Mouse (Mus musculus) thymus, postnatal 4 days (tissue): Measurements from ENCODE around the gene Rab11fip4.

Experiments used
- DNase-seq: peaks from one replicate; pipeline ENCODE4 v3.0.0; 2021

Gene Rab11fip4

DNA sequence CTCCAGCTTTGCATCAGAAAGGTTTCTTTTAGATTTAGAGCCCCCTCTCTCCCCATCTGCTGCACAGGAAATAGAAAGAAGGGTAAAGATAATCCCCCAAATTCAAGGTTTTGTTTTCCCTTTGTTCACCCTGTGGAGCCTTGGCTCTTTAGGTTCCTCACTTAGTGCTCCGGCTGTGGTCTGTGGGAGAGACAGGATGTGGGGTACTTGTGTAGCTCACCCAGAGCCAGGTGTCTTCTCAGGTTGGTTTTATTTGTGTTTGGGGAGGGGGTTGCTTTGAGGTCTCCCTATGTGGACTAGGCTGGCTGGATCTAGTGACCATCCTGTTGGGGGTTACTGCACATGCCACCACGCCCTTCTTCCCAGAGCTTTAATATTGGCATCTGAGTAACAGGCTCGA is 23.9 kb downstream of the Rab11fip4 start:
- peak; percentile 60 for DNase-seq

DNA sequence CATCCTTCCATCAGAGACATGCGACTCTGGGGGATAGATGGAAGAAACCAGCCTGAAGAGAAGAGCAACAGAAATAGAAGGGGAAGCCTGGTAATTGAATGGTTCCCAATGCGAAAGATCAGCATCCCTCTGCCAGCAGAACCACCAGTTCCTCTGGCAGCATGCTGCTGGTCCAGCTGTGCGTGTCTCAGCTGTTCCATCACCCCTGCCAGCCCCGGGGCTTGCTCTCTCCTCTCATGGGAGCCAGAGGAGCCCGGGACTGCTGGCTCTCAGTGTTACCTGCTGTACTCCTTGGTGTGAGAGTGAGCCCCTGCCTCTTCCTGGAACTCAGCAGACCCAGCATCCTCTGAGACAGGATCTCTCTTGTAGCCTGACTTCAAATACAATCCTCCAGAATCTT is 24.9 kb downstream of the Rab11fip4 start:
- DNase-seq: peak; percentile 52

DNA sequence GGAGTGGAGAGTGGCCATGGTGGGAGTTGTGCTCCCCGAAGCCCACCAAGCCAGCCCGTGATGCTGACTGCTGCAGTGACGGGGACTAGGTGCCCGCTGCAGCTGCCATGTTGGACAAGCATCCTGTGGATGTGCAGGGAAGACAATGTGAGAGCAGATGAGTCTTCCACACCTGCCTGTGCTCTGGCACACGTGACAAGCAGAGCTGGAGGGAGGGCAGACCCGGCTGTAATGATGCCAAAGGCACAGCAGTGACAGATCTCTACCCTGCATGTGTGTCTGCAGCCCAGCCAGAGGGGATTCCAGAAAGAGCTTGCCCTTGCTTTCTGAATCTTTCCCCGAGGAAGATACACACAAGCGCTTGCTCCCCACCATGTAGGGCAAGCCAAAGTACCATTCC is 27.0 kb downstream of the Rab11fip4 start:
- peak; percentile 62 for DNase-seq

DNA sequence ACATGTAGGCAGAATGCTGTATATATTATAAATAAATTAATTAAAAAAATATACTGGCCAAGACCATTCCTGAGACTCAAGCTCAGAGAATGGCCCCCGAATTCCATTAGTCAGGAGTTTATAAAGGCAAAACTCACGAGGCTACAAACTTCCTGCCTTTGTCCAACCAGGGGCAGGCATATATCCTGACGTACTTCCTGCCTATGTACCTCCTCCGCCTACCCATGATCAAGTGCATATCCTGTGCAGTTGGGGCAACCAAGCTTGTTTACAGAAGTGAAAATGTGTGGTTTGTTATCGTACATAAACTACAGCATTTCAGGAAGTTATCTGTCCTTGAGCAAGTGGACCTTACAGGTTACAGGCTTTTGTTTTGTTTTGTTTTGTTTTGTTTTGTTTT is 32.0 kb downstream of the Rab11fip4 start:
- no peak for DNase-seq

DNA sequence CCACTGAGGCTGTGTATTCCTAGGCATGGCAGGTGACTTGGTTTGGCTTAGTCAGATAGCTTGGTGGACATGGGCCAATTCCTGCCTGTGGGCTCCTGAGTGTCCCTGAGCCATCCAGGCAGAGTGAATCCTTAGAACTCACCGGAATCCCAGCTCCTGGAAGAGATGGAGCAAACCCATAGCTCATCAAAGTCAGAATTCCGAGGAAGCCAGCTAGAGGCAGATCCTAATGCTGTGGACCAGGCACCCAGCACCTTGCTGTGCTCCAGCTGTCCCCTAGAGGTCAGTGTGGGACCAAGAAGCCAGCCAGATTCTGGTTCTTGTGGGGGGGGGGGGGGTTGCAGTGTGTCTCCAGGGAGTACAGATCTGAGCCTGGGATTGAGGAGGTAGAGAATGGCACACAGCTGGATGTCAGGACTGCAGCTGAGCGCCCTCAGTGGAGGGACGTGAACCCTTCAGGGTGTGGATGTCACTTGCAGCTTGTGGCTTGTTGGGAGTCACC is 33.8 kb downstream of the Rab11fip4 start:
- peak; percentile 81 for DNase-seq

DNA sequence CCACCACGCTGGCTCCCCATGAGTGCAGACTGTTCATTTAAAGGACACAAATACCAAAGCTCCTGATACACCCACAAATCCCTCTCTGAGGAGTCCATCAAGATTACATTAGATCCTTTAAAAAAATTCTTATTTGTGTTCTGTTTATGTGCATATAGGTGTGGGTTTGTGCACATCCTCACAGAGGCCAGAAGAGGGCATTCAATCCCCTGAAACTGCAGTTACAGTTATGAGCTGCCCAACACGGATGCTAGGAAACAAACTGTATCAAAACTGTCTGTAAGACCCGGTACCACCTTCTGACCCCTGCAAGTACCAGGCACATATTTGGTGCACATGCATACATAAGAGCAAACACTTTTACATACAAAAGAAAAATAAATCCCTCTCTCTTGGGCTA is 37.7 kb downstream of the Rab11fip4 start:
- DNase-seq: no peak

DNA sequence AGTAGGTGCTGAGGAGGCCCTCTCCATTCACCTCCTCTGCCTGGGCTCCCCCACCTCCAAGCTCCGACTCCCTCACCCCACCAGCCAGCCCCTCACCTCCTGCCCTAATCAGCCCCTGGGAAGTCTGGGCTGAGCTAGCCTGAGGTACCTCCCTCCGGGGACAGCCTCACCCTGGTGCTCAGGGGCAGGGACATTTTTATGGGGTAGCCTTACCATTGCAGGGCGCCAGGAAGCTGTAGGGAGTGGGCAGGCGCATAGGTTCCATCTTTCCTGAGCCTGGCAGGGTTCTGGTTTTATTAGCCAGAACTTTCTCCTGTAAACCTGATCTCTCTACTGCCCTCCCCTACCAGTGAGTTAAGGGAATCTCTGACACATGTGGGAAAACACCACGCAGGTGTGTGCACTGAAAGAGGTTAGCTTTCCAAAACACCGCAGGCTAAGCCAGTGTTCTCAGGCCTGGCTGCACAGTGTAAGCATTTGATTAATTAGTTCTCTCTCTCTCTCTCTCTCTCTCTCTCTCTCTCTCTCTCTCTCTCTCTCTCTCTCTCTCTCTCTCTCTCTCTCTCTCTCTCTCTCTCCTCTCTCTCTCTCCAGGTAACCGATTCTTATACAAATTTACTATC is 38.9 kb downstream of the Rab11fip4 start:
- DNase-seq: no peak

DNA sequence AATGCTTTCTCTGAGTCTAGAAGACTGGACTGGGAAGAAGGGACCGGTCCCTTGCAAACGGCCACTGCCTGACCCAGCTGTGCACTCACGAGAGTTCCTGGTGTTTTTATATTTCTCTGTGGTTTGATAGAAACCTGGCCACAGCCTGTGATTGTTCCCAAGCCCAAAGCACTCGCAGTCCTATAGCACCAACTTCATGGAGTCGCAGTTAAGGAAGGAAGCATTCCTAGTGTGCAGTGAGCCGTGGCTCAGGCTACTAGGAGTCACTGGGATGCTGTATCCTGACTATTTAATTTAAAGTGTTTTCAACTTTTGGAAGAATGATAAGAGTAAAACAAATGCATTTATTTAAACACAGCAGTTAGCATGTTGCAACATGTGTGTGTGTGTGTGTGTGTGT is 39.5 kb downstream of the Rab11fip4 start:
- no peak for DNase-seq

DNA sequence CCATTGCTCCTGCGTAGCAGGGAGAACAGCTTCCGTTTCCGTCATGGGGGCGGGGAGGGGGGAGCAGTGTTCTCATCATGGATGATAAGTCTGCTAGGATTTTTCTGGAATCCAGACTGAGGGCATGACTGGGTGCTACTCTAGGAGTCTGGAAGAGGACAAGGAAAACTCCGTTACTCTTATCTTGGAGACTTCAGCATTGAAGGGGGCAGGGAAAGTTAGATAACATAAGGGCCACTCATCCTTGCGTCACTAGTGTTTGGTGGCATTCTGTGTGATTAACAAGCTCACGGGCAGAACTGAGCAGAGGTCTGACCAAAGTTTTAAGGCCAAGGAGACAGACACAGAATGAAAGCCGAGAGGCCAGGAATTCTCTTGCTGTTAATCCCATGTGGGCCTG is 42.4 kb downstream of the Rab11fip4 start:
- DNase-seq: no peak

DNA sequence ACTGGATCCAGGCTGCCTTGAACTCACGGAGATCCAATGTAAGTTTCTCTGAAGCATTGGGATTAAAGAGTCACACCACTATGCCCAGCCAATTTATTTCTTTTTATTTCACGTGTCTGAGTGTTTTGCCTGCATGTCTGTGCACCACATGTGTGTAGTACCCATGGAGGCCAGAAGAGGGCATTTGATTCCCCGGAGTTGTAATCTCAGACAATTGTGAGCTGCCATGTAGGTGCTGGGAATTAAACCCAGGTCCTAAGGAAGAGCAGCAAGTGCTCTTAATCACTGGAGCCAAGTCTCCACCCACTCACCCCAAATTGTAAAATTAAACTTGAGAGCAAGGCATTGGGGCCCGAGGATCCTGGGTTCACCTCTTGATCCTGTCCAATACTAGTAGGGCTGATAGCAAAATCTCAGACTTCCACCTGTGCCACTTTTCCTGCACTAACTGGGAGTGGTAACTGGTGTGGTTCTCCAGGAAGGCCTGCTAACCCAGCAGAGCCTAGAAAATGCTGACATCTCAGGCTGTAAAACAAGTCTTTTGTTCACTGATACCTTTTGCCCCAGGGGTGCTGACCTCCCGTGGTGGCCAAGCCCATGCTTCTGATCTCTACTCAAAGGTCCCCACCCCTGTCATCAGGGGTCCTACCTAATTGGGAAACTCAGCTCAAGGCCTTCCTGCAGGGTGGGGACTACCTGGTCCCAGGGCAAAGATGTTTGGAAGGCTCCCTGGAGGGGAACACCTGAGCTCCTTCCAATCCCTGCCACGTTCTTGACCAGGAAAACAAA is 44.8 kb downstream of the Rab11fip4 start:
- DNase-seq: no peak

DNA sequence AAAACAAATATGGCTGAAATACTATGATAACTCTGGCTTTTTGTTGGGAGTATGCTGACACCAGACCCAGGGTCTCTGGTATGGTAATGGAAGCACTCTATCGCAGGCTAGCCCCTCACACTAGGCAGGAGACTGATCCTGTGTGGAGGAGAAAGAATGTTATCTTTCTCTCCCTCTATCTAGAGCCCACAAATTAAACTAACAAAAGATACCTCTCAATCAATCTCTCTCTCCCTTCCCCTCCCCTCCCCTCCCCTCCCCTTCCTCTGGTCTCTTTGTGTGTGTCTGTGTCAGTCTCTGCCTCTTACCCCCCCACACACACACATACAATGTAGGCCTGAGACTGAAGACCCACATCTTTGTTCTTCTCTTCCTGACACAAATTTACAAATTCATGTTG is 45.5 kb downstream of the Rab11fip4 start:
- DNase-seq: no peak

DNA sequence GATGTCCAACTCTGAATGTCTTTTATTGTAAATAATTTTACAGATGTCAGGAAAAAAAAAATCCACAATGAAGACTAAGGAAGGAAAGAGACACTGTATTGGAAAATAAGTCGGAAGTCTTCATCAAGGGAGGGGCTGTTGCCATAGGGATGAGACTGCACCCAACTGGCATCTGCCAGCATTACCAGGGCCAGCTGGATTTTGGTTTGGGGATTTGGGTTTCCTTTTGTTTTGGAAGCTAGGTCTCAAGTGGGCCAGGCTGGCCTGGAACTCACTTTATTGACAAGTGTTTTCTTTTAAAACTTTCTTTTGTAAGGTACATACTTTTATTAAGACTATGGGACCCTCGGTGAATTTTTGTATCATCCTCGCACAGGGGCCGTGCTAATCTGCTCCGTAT is 47.7 kb downstream of the Rab11fip4 start:
- no peak for DNase-seq

DNA sequence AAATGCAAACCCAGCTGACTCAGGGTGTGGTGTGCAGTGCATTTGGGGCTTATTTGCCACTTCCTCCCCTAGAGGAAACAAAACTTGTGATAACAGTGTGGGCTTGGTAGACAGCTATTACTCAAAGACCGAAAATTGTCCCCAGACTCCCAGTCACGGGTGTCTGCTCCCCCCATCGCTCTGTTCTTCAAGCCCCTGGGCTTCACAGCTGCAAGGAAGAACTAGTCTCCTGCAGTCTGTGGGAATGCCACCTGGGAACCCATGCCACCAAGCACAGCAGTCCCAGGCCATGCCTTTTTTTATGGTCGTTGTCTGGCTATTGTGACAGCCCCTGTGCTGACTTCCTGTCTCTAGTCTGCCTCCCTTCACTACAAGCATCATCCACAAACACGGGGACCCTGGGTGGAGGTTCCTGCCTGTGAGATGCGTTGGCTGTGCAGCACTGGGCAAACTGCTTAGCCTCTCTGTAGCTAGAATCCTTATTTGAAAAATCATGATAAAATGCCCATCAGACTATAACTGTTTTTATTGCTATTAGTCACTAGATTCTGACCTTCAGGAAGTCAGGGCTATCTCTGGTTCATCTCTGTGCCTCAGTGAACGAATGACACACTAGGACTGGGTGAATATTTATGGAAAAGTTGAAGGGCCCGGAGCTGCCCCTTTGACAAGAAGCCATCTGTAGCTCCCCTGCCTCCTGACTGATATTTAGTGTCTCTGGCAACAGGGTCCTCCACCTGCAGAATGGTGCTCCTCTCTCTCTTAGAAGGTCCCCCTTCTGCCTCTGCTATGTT is 50.1 kb downstream of the Rab11fip4 start:
- DNase-seq: peak; percentile 66

DNA sequence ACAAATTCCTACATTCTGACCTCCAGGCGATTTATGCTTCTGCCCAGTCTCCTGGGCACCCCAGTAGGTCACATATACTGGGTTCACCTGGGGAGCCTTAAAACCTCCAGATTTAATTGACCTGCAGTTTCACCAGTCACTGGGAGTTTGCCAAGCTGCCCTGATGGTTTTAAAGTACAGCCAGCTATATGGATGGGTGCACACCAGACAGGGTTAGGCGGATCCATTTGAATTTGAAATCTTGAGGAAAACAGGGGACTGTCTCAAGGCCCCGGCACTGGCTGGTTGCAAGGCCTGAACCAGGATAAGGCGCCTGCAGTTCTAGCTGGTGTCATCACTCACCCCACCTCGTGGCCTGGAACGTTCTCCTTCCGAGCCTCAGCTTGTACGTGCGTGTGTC is 52.7 kb downstream of the Rab11fip4 start:
- no peak for DNase-seq

DNA sequence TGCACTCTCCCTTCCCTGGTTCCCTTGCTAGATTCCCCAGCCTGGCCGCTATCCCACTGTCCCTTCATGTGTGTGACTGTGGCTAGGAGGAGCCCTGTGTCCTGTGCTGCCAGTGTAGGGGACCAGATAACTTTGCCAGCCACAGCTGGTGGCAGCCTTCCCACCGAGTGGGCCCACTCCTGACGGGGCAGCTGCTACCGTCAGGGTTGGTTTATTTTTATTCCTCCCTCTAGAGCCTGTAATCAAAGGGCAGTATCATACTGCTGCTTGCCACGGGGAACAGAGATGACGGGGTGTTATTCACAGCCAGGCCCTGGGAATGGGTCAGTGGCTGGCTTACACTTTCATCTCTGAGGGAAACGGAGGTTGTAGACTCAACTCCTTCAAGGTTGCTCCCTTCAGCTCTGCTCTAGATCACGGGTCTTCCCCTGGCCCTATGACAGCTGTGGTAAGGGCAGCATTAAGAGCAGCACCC is 53.7 kb downstream of the Rab11fip4 start:
- no peak for DNase-seq

DNA sequence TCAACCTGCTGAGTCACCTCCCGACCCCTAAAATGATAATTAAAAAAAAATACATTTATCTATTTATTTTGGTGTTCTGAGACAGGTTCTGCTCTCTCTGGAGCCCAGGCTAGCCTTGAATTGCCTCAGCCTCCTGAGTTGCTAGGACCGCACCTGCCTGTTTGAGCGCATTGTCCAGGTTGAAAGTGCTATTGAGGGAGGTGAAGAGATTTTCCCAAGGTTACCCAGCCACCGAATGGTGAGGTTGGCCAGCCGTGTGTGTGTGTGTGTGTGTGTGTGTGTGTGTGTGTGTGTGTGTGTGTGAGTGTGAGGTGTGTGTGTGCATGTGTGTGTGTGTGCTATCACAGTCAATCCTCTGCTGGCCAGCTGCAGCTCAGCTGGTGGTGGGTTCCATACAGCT is 55.0 kb downstream of the Rab11fip4 start:
- no peak for DNase-seq

DNA sequence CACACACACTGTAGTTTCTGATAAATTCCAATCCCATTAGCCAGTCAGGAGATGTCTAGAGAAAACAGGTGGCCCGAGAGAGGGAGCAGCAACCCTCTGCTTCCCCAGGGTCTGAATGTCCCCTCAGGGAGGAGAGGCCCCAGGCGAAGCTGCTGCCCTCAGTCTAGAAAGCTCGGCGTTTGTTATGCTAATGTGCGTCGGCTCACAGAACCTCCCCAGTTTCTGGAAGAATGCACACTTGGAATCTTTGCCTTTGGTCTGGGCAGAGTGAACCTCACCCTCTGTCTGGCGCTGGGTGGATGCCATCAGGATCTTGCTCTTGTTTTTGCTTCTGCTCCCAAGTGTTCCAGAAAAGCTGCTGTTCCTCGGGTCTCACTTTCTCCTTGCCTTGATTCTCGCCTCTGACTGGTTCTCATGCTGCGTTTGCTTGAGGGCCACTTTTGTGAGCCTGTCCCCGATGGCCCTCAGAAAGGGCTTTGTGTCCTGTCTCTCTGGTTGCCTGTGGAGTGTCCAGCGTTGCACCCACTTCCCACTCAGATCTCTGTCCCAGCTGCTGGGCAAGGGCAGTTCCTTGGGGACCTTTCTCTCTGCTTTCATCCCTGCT is 55.6 kb downstream of the Rab11fip4 start:
- no peak for DNase-seq

DNA sequence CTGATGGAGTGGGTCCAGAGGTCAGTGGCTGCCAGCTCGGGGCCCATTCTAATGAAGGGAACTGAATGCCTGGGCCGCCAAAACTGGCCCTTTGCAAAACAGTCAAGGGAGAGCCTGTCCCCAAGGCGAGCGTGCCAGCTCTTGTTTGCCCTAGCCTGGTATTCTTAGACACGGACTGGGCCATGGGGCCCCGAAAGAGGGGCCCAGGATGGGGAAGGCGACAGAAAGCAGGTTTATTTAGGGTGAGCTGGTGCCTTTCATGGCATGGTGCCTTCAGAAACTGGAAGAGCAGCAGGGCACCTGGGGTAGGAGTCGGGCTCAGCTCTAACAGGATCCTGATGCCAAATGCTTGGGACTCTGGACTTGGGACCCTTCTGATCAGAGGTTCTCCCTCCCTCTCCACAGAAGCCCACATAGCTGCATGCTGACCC is 56.1 kb downstream of the Rab11fip4 start:
- no peak for DNase-seq

DNA sequence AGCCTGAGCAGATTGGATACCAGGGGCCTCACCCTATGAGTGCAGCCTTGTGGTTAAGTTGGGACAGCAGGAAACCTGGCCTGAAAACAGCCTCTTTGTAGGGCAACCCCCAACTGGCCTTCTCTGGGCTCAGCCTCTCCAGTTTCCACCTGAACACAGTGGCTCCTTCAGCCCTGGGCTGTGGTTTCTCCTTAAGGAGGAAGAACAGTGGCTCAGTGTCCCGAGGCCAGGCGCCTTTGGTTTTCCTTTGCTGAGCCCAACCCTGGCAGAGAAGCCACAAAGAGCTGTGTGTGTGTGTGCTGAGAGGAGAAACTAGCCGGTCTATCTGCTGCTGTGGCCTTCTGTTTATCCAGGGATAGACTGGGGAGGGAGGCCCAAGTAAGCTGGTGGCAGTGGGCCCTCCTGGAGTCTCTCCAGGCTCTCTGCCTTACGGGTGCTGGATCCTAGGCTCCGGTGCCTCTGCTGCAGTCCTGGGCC is 59.4 kb downstream of the Rab11fip4 start:
- DNase-seq: no peak

DNA sequence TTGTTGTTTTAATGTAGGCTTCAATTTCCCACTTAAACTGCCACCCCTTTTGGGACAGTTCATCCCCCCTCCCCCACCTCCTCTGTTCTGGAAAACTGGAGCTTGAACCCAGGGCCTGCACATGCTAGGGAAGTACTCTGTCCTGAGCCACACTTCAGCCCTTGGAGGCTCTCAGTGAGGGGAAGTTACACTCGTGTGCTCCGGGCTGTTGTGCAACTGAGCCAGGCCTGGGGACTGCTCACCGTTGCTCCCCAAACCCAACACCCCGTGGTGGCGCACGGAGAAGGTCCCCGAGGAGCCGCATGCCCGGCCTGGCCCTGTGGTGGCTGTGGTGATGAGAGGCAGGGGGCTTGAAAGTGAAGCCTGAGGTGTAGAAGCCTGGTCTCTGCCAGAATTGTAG is 61.2 kb downstream of the Rab11fip4 start:
- DNase-seq: peak; percentile 48

DNA sequence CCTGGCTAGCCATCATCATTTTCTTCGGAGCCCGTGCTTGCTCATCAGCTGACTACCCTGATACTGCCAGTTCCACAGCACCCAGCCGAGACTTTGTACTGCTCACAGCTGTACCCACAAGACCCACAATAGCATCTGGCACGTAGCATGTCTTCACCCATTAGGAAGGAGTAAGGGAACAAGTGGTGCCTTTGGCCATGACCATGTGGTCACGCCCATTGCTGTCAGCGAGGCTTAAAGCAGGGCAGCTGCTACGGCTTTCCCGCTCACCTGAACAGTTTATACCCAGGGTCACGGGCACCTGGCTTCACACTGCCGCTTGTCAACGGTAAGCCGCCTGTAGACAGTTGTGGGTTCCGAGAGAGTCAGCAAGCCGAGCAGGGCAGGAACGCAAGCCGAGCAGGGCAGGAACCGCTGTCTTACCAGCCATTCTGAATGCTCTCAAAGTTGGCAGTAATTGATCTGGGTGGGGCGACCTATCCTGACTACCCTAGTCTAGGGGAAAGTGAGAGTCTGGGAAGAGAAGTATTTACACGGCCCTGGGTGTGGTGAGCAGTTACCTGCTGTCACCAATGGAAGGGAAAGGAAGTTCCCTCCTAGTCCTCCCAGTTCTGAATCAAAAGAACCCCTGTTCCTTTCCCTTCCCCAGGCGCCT is 62.0 kb downstream of the Rab11fip4 start:
- DNase-seq: peak; percentile 66

DNA sequence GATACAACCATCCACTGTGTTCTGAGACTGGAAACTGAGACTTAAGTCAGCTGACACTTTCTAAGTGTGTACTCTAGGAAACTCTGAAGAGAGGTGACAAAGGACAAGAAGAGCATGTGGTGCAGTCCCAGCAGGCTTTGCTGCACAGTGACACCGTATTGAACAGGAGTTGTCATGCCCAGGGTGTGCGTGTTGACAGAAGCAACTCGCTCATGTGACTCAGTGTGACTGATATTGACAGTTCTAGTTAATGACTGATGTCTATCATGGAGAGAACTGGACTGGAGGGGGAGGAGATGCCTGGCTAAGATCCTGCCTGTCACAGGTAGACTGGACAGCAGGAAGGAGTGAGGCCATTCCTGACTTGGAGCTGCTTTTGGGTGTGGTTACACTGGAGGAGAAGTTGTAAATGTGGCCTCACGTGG is 63.4 kb downstream of the Rab11fip4 start:
- no peak for DNase-seq
